Mouse (Mus musculus): Measurements from ENCODE around the gene Nup85.
"Not testable (repeated sequence)": the region's sequence is repeated elsewhere in the genome, so short reads cannot be mapped to it uniquely, and the experiment has no call there.

Nup85 gene

DNA sequence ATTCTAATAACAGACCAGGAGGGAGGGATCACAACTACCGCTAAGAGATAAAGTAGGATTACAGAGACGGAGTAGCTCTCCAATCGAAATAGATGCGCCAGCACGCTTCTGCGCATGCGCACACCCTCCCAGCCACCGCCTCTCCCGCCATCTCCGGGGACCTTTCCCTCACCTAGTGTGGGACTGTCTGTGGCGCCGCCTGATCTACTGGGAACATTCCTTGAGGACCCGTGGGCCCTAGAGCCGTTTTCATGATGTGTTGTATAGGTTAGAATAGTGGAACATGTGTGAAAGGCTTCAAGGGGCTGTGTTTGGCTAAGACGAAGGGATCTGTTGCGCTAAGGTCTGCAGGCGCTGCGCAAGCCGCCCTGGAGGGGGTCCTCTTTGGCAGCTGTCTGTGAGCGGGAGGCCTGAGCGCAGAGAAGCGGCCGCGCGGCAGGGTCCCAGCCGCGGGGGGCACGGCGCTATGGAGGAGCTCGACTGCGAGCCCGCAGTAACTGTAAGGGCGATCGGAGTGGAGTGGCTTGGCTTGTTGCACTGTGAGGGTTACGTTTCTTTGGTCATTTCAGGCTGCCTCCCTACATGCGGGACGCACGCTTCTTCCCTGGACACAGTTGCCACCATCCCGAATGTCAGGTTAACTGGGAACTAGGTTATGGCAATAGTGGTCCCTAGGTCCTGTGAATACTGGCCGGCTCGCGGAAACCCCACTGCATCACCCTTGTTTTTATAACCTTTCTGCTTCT, at the start of gene Nup85:
TSS of gene Nup85 (plus strand) at position 371 of the 746 bp plus-strand sequence.
- peak; percentile 95 for DNase-seq (ENCODE audit: low spot score)

DNA sequence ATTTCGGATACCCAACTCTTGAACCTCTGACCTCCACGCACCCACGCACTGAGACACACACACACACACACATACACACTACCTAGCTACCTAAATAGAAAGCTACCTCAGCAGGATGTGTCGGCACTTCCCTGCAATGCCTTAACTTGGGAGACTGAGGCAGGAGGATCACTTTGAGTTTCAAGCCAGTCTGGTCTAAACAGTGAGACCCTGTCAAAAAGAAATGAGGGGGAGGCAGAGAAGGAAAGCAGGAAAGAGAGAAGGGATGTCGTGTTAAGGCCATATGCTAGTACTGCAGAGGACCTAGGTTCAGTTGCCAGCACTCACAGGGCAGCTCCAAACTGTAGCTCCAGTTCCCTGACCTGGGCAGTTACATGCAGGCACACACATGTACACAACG, 49.2 kb upstream of the Nup85 start:
- DNase-seq (ENCODE audit: low spot score), result no peak

DNA sequence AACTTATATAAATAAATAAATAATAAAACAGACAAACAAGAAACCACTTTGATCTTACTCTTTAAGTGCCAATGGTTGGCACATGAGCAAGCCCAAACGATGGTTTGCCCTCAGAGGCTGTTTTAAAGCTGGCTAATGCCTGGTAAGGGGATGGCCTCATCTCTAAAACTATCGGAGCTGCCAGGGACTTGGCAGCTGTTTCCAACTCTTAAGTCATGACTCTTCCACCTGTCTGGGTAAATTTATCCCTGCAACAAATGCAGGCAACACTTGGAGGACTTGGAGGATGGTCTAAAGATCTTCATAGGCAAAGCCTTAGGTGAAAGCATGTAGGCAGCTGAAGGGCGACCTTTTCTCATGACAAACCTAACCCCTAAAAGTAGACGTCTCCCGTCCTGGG, 47.3 kb upstream of the Nup85 start:
- DNase-seq (ENCODE audit: low spot score), result no peak

DNA sequence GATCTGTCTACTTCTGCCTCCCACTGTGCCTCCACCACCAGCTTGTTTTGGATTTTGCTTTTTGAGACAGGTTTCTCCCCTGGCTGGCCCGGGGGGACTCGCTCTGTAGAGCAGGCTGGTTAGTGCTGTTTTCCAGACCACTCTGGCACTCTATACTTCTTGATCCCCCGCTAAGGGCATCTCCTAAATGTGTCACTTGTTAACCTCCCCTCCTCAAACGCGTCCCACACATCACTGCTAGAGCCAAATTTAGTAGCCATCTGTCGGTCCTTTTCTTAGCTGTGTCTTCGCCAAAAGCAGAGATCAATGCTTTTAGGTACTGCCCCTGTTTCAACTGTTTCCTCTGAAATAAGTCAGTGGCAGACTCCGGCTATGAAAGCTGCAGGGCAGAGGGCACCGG, 45.5 kb upstream of the Nup85 start:
- DNase-seq (ENCODE audit: low spot score), result no peak

DNA sequence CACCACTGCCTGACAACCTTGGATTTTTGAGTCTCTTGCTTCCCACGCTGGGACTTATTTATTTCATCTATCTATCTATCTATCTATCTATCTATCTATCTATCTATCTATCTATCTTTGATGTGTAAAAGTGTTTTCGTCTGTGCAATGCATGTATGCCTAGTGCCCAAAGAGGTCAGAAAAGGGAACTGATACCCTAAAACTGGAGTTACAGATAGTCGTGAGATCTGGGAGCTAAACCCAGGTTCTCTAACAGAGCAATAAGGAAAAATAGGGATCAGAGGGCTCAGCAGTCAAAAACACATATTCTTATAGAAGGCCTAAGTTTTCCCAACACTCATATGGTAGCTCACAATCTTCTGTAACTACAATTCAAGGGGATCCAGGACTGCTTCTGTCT, 44.7 kb upstream of the Nup85 start:
- no peak for DNase-seq (ENCODE audit: low spot score)

DNA sequence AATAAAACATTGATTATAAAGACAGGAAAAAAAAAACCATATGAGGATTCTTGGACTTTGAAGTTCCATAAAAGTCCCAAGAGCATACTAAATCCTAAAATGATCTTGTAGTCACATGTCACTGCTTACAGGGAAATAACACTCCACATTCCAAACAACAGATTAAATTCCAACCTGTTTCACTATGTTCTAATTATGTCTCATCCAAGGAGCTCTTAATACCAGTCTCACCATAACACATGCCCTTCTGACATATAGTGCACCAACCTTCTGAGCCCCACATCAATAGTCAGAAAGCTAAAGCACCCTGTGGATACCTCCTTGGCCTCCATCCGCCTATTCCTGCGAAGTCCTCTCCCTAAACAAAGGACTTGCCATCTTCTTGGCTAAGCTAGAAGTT, 44.0 kb upstream of the Nup85 start:
- no peak for DNase-seq (ENCODE audit: low spot score)

DNA sequence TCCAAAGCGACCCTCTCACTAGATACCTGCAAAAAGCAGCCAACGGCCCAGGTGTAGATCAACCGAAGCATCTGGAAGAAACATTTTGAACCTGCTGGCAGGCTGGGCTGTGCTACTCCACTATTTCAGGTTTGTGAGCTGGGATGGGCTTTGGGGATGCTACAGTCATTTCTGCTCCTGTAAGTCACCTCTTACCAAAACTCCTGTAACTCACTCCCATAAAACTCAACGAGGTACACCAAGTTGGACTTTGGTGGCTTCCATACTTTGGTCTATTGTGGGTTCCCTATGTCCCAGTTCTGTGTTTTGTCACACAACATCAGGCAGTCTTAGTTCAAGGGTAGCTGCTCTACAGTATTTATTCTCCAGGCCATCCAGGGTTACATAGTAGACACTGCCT, 43.2 kb upstream of the Nup85 start:
- DNase-seq (ENCODE audit: low spot score), result no peak

DNA sequence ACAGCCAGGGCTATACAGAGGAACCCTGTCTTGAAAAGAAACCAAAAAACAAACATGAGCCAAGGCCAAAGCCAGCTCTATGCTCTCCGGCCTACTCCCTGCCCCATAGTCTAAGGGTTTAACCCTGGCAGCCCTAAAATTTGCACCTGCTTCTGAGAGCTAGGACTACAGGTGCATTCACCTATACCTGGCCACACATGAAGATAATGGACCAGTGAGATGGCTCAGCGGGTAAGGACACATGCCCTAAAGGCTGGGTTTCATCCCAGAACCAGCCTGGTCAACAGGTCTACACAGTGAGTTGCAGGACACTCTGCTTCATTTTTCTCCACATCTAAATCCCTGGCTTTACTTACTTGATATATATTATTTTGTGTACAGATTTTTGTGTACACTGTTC, 42.0 kb upstream of the Nup85 start:
- DNase-seq (ENCODE audit: low spot score), result no peak

DNA sequence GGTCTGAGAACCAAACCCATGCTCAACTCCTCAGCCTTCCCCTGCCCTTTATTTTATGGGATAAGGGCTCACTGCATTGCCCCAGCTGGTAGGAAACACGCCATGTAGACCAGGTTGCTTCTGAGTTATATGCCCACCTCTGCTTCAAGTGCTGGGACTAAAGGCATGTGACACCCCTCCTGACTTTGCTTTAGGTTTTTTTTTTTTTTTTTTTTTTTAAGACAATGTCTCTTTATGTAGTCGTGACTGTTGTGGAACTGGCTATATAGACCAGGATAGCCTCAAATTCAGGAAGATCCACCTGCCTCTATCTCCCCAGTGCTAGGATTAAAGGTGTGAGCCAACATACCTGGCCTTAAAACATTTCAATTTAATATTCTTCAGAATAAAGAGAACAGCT, 41.5 kb upstream of the Nup85 start:
- no peak for DNase-seq (ENCODE audit: low spot score)

DNA sequence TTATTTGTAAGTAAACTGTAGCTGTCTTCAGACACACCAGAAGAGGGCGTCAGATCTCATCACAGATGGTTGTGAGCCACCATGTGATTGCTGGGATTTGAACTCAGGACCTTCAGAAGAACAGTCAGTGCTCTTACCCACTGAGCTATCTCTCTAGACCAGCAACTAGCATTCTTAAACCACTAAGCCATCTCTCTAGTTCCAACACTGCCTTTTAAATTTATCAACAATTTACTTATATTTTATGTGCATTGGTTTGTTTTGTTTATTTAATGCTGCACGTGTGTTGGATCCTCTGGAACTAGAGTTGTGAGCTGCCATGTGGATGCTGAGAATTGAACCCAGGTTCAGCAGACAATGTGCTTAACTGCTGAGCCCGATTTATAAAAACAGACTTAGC, 37.8 kb upstream of the Nup85 start:
- DNase-seq (ENCODE audit: low spot score), result not testable (repeated sequence)

DNA sequence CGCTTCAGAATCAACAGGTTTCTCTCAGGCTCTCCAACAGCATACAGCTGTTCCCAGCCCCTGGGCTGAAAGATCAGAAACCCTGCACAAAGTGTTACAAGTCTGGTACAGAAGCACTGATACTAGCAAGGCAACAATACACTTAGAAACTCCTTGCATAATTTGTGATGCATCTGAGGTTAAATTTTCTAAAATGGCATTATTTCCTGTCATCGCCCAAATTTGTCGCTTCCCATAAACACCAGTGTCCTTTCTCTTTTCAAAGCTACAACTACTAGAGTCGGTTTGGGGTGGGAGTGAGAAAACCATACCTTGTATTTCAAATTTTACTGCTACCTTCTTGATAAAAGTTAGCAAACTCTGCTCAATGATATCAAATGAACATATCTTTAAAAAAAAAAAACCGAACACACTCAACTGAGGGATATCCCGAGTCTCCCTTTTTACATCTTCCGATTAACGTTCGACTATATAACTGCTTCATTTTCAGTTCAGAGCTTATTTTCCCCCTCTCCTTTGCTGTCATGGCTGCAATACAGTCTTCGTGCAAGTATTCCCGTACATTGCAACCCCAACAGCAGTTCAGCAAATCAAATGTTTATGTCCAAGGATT, 29.4 kb upstream of the Nup85 start:
- DNase-seq (ENCODE audit: low spot score), result no peak

DNA sequence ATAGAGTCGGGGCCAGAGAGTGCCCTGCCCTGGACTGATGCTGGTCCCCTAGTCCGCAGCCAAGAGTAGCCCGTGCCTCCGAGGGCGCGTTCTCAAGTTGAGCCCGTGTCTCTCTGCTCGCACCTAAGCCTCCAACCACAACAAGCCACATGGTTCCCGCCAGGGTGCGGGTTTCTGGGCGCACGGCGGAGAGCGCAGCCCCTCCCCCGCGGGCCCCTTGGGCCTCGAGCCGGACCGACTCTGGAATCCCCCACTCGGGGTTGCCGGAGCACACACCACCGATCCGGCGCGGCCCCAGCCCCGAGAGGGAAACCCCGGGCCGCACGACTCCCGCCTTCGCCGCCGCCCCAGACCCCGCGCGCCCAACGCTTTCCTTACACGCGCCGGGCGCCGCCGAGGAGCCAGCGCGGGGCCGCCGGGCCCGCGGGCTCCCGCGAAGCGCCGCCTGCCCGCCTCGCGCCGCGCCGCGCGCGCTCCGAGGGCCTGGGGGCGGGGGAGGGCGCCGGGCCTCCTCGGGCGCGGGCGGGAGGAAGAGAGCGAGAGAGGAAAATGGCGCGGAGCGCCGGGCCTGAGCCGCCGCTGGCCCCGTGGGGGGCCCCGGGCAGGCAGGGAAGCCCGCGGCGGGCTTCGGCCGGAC, 28.7 kb upstream of the Nup85 start:
- peak; percentile 70 for DNase-seq (ENCODE audit: low spot score)

DNA sequence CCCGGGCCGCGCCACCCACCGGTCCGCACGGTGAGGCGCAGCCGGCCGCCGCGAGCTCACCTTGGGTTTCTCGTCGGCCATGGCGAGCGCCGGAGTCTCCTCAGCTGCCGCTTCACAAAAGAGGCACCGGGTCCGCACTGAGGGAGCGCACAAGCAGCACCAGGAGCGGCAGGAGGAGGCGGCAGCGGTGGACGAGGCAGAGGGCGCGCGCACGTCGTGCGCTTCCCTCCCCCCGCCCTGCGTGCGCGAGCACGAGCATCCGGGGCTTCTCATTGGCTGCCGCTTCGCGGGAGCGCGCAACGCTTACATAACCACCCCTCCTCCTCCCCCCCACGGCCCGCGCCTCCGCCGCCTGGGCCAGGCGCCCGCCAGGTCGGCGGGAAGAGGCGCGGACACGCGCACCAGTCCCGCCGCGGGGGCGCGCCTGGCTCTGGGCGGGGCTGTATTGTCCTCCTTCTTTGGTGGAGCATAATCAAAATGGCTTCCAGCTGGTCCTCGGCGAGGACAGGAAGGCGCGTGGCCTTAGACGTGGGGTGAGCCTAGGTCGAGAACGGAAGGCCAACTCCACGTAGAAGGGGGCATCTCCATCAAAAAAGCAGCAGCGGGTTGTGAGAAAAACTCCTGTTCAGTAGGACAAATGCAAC, 28.1 kb upstream of the Nup85 start, which contains the start of gene Sumo2:
TSS of gene Sumo2 (minus strand) at position 239 of the 644 bp plus-strand sequence.
- DNase-seq (ENCODE audit: low spot score), result peak; percentile 96

DNA sequence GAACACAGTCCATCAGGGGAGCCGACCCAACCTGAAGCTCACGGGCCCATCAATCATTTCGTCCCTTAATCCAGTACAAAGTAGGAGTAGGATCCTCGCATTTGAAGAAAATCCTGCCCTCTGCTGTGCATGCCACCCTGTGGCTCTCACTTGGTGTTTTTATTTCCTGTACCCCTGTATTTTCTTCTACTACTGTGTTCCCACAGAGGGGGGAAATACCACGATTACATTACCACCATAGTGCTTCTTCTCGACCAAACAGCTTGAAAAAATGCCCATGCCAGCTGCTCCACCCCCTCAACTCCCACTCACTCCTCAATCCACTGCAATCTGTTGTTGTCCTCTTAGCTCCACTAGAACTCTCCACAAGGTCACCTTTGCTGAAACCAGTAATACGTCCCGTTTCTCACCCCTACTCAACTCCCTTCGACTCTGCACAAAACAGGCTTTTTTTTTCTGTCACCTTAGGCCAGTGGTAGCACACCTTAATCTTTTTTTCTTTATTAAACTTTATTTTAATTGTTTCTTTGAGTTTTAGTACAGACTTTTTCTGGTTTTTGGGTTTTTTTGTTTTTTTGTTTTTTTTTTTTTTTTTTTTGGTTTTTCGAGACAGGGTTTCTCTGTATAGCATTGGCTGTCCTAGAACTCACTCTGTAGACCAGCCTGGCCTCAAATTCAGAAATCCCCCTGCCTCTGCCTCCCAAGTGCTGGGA, 27.2 kb upstream of the Nup85 start:
- peak; percentile 71 for DNase-seq (ENCODE audit: low spot score)

DNA sequence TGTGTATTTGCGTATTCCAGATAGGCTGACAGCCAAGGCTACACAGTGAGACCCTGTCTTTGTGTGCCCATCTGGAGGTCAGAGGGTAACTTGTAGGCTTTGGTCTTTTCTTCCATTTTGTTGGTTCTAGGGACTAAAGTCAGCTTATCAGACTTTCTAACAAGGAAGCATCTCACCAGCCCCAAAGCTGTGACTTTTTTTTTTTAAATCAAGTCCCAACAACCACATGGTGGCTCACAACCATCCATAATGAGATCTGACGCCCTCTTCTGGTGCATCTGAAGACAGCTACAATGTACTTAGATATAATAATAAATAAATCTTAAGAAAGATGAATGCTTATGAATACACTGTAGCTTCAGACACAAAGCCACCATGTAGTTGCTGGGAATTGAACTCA, 26.2 kb upstream of the Nup85 start:
- DNase-seq (ENCODE audit: low spot score), result no peak

DNA sequence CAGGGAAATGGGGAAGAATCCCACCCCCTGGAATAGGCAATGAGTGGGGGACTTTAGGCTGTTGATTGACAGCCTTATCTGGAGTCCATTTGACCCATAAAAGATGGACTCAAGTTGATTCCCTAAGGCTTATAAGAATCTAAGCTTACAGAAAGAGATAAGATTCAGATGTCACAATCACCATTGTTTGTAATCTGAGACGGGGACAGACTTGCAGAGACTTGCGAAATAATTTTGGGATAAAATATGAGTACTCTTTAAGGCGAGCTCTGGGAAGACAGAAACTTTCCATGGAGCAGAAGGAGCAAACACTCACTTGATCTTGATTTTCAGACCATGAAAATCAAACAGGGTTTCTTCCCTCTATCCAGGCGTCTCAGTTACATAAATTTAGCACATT, 20.7 kb upstream of the Nup85 start:
- DNase-seq (ENCODE audit: low spot score), result no peak

DNA sequence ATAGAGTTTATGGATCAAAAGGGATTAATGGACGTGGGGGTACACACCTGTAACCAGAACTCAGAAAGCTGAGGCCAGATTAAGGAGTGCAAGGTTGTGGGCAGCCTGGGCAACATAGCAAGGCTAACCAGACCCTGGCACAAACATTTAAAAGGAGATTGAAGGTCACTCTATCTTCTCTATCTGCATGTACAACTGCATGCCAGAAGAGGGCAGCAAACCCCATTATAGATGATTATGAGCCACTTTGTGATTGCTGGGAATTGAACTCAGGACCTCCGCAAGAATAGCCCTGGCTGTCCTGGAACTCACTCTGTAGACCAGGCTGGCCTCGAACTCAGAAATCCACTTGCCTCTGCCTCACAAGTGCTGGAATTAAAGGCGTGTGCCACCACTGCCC, 11.5 kb upstream of the Nup85 start:
- no peak for DNase-seq (ENCODE audit: low spot score)

DNA sequence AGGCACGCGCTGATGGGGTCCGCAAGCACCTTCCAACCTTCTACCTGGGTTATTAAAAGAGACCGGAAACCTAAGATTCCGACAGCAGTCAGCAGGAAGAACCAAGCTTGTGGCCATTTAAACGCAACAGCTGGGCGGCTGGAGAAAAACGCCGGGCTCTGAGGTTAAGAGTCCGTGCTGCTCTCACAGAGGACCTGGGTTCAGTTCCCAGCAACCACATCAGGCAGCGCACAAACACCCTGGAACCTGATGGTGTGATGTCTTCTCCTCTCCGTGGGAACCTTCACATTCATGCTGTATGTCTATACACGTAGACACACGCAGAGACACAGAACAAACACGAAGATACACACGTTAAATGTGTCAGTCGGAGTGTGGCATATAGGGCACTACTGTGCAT, 8.5 kb upstream of the Nup85 start:
- DNase-seq (ENCODE audit: low spot score), result no peak

DNA sequence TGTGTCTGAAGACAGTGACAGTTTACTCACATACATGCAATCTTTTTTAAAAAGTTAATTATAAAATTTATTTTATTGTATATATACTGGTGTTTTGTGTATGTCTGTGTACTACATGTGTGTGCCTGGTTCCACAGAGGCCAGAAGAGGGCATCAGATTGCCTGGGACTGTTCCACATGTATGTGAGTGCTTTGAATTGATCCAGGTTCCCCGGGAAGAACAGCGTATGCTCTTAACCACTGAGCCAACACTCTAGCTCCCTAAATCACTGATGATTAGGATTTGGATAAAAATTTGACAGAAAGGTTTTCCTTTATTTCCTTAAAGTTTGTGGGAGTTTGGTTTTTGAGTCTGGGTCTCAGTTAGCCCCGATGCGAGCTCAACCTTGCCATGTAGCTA, 828 bp upstream of the Nup85 start:
- DNase-seq (ENCODE audit: low spot score), result peak; percentile 13

DNA sequence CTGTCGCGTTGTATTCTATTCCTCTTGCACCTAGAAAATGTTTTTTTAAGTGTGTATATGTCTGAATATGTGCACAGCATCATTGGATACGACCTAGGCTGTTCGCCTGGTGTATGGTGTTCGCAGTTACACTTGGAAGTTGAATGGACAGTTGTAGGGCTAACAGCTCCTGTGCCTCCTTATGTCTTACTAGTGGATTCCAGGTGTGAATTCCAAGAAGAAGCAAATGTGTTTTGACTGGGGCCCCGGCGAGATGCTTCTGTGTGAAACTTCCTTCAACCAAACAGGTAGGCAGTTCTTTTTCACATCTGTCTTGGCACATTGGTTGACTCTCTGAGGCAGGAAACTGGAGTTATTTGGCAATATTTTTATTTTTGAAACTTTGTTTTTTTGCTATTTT, 727 bp downstream of the Nup85 start:
- DNase-seq (ENCODE audit: low spot score), result no peak

DNA sequence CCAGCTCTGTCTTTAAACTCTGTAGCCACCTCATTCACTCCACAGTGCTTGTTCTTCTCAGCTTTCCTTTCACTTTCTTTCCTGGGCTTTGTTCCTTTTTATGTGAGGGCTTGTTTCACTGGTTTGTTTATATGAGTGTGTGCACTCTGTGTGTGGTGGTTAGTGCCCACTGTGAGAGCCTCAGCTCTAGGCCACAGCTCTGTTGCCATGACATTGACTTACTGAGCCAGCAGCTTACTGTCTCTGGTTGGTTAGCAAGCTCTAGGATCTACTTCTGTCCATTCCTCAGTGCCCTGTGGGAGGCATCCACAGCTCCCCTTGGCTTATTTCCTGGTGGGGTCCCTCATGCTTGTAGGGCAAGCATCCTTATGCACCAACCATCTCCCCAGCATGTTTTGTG, 14.8 kb downstream of the Nup85 start:
- no peak for DNase-seq (ENCODE audit: low spot score)

DNA sequence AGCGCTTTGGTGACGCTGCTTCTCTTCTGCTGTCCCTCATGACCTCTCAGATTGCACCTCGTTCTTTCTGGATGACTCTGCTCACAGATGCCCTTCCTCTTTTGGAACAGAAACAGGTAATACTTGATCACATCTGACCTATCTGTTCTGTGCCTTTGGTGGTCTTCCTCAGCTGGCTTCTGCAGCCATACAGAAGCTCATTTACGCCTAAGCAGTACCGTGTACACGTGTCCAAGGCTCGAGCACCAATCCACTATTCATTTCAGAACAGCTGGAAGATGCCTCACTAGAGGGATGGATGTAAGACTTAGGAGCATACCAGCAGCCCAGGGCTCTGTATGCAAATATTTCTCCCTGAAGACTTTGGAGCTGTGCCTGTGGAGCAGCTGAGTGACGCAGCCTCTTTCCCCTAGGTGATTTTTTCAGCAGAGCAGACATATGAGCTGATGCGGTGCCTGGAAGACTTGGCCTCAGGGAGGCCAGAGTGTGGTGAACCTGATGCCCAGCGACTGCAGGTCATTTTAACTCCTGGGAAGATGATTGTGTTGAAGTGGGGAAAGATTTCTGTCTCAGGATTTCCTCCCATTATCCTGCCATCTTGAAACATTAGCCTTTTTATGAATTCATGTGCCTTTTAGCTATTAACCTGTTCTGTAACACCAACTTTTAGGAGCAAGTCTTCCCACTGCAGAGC, 18.8 kb downstream of the Nup85 start:
- DNase-seq (ENCODE audit: low spot score), result no peak

Data from MN1 (cell line).